Mouse (Mus musculus) bone marrow macrophage, adult 2 months (primary cell): ENCODE data around the gene Sbno1.

Experiments
- CTCF ChIP-seq: IDR thresholded peaks from 2 replicates; pipeline ENCODE4 v1.5.1; 2012; ENCODE audit warnings: low read depth, mild to moderate bottlenecking, low read length, moderate library complexity
- POLR2A ChIP-seq: IDR thresholded peaks from 2 replicates; pipeline ENCODE4 v1.6.1; 2012; ENCODE audit warnings: mild to moderate bottlenecking, low read depth, low read length, borderline replicate concordance

DNA sequence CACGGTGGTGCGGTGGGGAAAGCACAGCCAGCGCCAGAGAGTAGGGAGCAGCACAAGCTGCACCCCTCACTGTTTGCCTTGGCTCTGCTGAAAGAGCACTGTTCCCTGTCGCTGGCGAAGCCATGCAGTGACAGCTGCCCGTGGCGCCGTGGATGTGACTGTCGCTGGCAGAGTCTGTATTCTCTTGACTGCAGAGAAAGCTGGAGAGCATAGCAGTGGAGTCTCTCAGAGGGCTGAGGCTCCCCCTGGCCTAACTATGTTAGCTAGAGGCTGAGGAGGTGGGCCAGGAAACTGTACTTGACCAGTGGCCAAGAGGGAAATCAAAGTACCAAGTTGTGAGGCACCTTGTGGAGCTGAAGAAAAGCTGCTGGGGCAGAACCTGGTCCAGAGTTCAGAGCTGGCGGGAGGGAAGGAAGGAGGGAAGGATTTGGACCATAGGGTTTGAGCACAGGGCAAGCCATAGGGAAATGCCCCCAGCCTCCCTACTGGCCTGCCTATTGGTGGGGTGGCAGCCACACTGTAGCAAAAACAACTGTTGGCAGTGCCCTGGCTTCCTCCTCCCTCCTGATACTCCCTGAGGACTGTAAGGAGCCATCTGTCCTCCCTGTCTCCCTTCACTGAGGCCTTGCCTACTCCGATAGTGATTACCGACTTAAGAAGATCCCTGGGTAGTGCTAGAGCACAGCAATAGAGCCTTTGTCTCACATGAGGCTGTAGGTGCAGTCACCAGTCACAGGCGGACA, 27.7 kb upstream of the Sbno1 start:
- no peak for TF ChIP-seq CTCF
- no peak for TF ChIP-seq POLR2A
